Mouse (Mus musculus) liver, adult 2 months (tissue): ENCODE measurements at regions not wholly inside any gene's neighbourhood (a gene's known extent, or its start where the extent isn't known, plus 50 kb on each side); places are given as distances from the start of the nearest gene placed in this dataset.

Experiments used
- DNase-seq: peaks from one replicate; pipeline ENCODE4 v3.0.0-alpha.2; 2011; ENCODE audit warnings: low read depth, low spot score; ENCODE audit errors: extremely low read depth
- H3K27ac ChIP-seq: fragments of 200-500 bp; replicated peaks from 2 replicates; pipeline ENCODE4 v1.5.1; 2012; ENCODE audit warnings: low read depth, mild to moderate bottlenecking, control low read depth, inconsistent platforms, low read length; ENCODE audit not compliant: insufficient read depth
- H3K27me3 ChIP-seq: fragments of 200-500 bp; 2 replicates; pipeline ENCODE4 v1.6.1; 2012; ENCODE audit warnings: mild to moderate bottlenecking, moderate library complexity, low read length, inconsistent platforms; ENCODE audit not compliant: control insufficient read depth, insufficient read depth
- H3K36me3 ChIP-seq: fragments of 200-500 bp; 2 replicates; pipeline ENCODE4 v1.6.1; 2012; ENCODE audit warnings: low read length, inconsistent platforms; ENCODE audit not compliant: control insufficient read depth, insufficient read depth
- H3K4me1 ChIP-seq: fragments of 200-500 bp; 2 replicates; pipeline ENCODE4 v1.6.1; 2011; ENCODE audit warnings: low read length; ENCODE audit not compliant: control insufficient read depth, insufficient read depth
- H3K4me3 ChIP-seq: fragments of 200-500 bp; 2 replicates; pipeline ENCODE4 v1.5.1; 2011; ENCODE audit warnings: low read depth, mild to moderate bottlenecking, control low read depth, low read length, moderate library complexity; ENCODE audit not compliant: insufficient read depth
- H3K79me2 ChIP-seq: fragments of 200-500 bp; 2 replicates; pipeline ENCODE4 v1.6.1; 2012; ENCODE audit warnings: inconsistent platforms, mild to moderate bottlenecking, low read length, moderate library complexity; ENCODE audit not compliant: control insufficient read depth, insufficient read depth
- H3K9ac ChIP-seq: fragments of 200-500 bp; 2 replicates; pipeline ENCODE4 v1.6.1; 2012; ENCODE audit warnings: low read depth, mild to moderate bottlenecking, control low read depth, inconsistent platforms, low read length
- CTCF ChIP-seq: fragments of 200-500 bp; IDR thresholded peaks from 2 replicates; pipeline ENCODE4 v1.5.1; 2011; ENCODE audit warnings: low read depth, low read length, control low read depth
- POLR2A ChIP-seq: fragments of 200-500 bp; IDR thresholded peaks from 2 replicates; pipeline ENCODE4 v1.6.1; 2011; ENCODE audit warnings: low read length, control low read depth; ENCODE audit not compliant: insufficient read depth; ENCODE audit errors: extremely low read depth
- WGBS: fragments of 180-500 bp; shearing (Covaris S2); methylation state at CpG from one replicate; pipeline ENCODE4 v1.1.7; 2018; 5-methylcytosine and 5-hydroxymethylcytosine counted together

GRCm38 (mm10) chr15:85645971-85646638 is 63.8 kb upstream of the Wnt7b start:
- Histone ChIP-seq H3K79me2 (peaks cover 5% of the 10 kb centered on the region; the same call in 1 of the 2 replicates), H3K9ac (peak overlapping the region; percentile 83), H3K4me1 (peaks cover 9% of the 10 kb centered on the region), H3K27me3 (no peaks in the 10 kb centered on the region), H3K27ac (peak overlapping the region; percentile 72), H3K36me3 (no peaks in the 10 kb centered on the region), H3K4me3 (peak overlapping the region; percentile 80)
- WGBS: 3% methylated on average over 33 of the region's 33 CpGs
- peak; percentile 57 for DNase-seq
- no peak for TF ChIP-seq POLR2A

DNA sequence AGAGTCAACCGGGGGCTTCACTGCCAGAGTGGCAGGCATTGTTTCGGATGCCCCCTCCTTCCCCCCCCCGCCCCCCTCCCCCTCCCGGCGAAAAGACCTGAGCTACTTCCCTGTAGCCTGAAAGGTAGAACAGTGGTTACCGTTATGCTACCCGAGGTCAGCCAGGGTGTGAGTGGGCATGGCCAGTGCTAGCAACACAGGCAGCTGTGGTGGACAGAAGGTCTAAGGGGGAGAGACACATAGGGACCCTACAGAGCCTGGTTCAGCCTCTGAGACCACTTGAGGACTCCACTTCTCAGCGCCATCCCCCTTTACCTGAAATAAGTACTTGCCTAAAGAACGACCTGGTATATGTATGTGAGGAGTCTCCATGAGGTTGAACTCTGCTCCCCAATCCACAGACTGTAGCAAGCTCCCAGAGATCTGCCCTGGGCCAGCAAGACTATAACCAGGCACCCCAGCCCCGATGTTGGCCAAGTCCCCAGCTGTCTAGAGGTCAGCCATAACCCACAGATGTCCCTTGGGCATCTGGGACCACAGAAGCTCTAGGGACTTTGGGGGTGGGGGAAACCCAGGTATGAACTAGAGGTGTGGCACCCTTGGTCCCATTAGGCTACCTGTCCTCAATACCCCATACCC is 64.5 kb upstream of the Wnt7b start:
- peaks cover 9% of the 10 kb centered on the region for H3K4me1 ChIP-seq
- TF ChIP-seq POLR2A (no peak), CTCF (no peak)
- peak overlapping the region; percentile 80 for H3K4me3 ChIP-seq
- H3K27me3 ChIP-seq: no peaks in the 10 kb centered on the region
- DNase-seq: peak; percentile 57
- peaks cover 5% of the 10 kb centered on the region; the same call in 1 of the 2 replicates for H3K79me2 ChIP-seq
- H3K9ac ChIP-seq: peak overlapping the region; percentile 83
- H3K36me3 ChIP-seq: no peaks in the 10 kb centered on the region
- peak overlapping the region; percentile 72 for H3K27ac ChIP-seq
- whole genome bisulfite sequencing: 40% methylated on average over 9 of the region's 10 CpGs

GRCm38 (mm10) chr15:85647593-85647992 is 65.3 kb upstream of the Wnt7b start:
- peak; percentile 76 for DNase-seq
- Histone ChIP-seq H3K36me3 (no peaks in the 10 kb centered on the region), H3K79me2 (peaks cover 5% of the 10 kb centered on the region; the same call in 1 of the 2 replicates), H3K4me1 (peaks cover 11% of the 10 kb centered on the region), H3K27me3 (no peaks in the 10 kb centered on the region), H3K27ac (no peak overlapping the region; the same call in 1 of the 2 replicates), H3K9ac (no peak overlapping the region), H3K4me3 (no peak overlapping the region)
- TF ChIP-seq POLR2A (no peak), CTCF (no peak)
- WGBS: 23% methylated on average over 6 of the region's 6 CpGs

DNA sequence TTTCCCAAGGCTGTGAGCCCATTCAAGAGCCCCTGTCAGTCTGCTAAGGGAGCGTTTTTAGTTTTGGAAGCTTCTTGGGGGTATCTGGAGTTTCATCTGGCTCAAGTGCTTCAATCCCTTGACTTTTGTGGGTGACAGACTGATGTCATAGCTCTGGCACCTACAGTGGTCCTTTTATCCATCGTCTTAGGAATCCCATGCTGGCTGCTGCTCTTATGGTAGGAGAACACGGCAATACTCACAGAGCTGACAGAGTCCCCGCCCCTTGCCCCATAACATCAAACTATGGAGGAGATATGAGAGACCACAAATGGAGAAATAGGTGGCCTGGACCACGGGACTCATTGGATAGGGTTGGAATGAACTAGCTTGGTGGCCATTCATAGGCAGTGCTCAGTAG is 68.0 kb upstream of the Wnt7b start:
- no peak for TF ChIP-seq CTCF
- TF ChIP-seq POLR2A: no peak
- Histone ChIP-seq H3K4me1 (peaks cover 17% of the 10 kb centered on the region), H3K36me3 (no peaks in the 10 kb centered on the region), H3K27ac (no peak overlapping the region), H3K4me3 (no peak overlapping the region), H3K79me2 (peaks cover 5% of the 10 kb centered on the region; the same call in 1 of the 2 replicates), H3K27me3 (no peaks in the 10 kb centered on the region), H3K9ac (no peak overlapping the region)
- no peak for DNase-seq
- WGBS: 82% methylated on average over 5 of the region's 5 CpGs

- Histone ChIP-seq H3K27me3 (no peaks in the 10 kb centered on the region), H3K4me3 (no peak overlapping the region), H3K9ac (no peak overlapping the region), H3K79me2 (peaks cover 11% of the 10 kb centered on the region; the same call in 1 of the 2 replicates), H3K4me1 (peaks cover 17% of the 10 kb centered on the region), H3K36me3 (no peaks in the 10 kb centered on the region), H3K27ac (no peak overlapping the region)
- DNase-seq: no peak
- 81% methylated on average over 9 of the region's 9 CpGs for WGBS
- TF ChIP-seq CTCF (no peak), POLR2A (no peak)
Observed at GRCm38 (mm10) chr15:85651718-85652420, 69.6 kb upstream of the Wnt7b start.
